Mouse (Mus musculus) embryonic fibroblast, embryonic 13.5 days (primary cell): Measurements from ENCODE around the gene Kcns1.

Experiments used
- CTCF ChIP-seq: IDR thresholded peaks from 2 replicates; pipeline ENCODE4 v1.5.1; 2011; ENCODE audit warnings: mild to moderate bottlenecking, control low read depth, low read length, moderate library complexity, borderline replicate concordance; ENCODE audit not compliant: insufficient read depth
- POLR2A ChIP-seq: IDR thresholded peaks from 2 replicates; pipeline ENCODE4 v1.6.1; 2011; ENCODE audit warnings: low read depth, mild to moderate bottlenecking, control low read depth, low read length, moderate library complexity

DNA sequence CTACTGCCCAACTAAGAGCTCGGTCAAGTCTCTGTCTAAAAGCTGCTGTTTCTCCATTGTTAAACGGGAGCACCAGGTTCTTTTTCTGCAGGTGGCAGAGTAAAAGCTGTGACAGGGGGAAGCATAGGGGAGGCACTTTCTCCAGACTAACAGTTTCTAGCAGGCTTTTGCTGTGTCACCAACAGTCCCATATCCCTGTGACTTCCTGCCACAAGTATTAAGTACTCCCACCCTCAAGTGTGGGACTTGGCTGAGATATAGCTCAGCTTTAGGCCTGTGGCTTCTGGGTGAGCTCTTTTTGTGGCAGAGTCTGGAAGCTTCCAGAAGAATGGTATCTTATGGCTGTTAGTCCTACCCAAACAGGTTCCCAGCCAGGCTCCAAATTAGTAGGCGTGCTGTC lies 4.9 kb upstream of the Kcns1 start:
- TF ChIP-seq POLR2A (no peak), CTCF (no peak)
